Mouse (Mus musculus) kidney, embryonic 15.5 days (tissue): ENCODE measurements at regions not wholly inside any gene's neighbourhood (a gene's known extent, or its start where the extent isn't known, plus 50 kb on each side); places are given as distances from the start of the nearest gene placed in this dataset.

ENCODE experiments used
- ATAC-seq: fragments of 200-750 bp; cut with Nextera tagmentation; replicated peaks from 2 replicates; pipeline ENCODE4 v1.8.0; 2017; ENCODE audit warnings: moderate TSS enrichment; ENCODE audit not compliant: low FRiP score
- H3K27ac ChIP-seq: fragments of 300-500 bp; sonication (generic); 2 replicates; pipeline ENCODE4 v1.5.1; 2015; ENCODE audit warnings: mild to moderate bottlenecking, inconsistent platforms
- H3K27me3 ChIP-seq: fragments of 300-500 bp; sonication (generic); 2 replicates; pipeline ENCODE4 v1.6.1; 2015; ENCODE audit warnings: inconsistent platforms
- H3K36me3 ChIP-seq: fragments of 300-500 bp; sonication (generic); 2 replicates; pipeline ENCODE4 v1.6.1; 2015; ENCODE audit warnings: inconsistent platforms
- H3K4me1 ChIP-seq: fragments of 300-500 bp; sonication (generic); 2 replicates; pipeline ENCODE4 v1.6.1; 2015; ENCODE audit warnings: inconsistent platforms
- H3K4me2 ChIP-seq: fragments of 300-500 bp; sonication (generic); 2 replicates; pipeline ENCODE4 v1.6.1; 2015; ENCODE audit warnings: moderate library complexity, mild to moderate bottlenecking, inconsistent platforms
- H3K4me3 ChIP-seq: fragments of 300-500 bp; sonication (generic); replicated peaks from 2 replicates; pipeline ENCODE4 v1.5.1; 2015; ENCODE audit warnings: mild to moderate bottlenecking, inconsistent platforms
- H3K9ac ChIP-seq: fragments of 300-500 bp; sonication (generic); 2 replicates; pipeline ENCODE4 v1.6.1; 2015; ENCODE audit warnings: mild to moderate bottlenecking, inconsistent platforms
- H3K9me3 ChIP-seq: fragments of 300-500 bp; sonication (generic); replicated peaks from 2 replicates; pipeline ENCODE4 v1.6.1; 2016; ENCODE audit warnings: inconsistent platforms
- WGBS: fragments of 180-500 bp; shearing (Covaris S2); methylation state at CpG from one replicate; pipeline ENCODE4 v1.1.7; 2015; ENCODE audit warnings: mixed read lengths; 5-methylcytosine and 5-hydroxymethylcytosine counted together

GRCm38 (mm10) chr7:116917921-116918670, 413.9 kb downstream of the Nucb2 start:
- no peaks in the 10 kb centered on the region for H3K9me3 ChIP-seq
- no peak overlapping the region for H3K27ac ChIP-seq
- no peak for ATAC-seq
- peaks cover 9% of the 10 kb centered on the region; the same call in 1 of the 2 replicates for H3K4me1 ChIP-seq
- no peaks in the 10 kb centered on the region for H3K36me3 ChIP-seq
- no peak overlapping the region for H3K4me2 ChIP-seq
- no peaks in the 10 kb centered on the region for H3K27me3 ChIP-seq
- no peak overlapping the region for H3K4me3 ChIP-seq
- WGBS: 84% methylated on average over 6 of the region's 6 CpGs
- no peak overlapping the region for H3K9ac ChIP-seq

- Histone ChIP-seq H3K27me3 (no peaks in the 10 kb centered on the region), H3K4me1 (no peaks in the 10 kb centered on the region), H3K4me3 (no peak overlapping the region), H3K27ac (no peak overlapping the region), H3K9ac (no peak overlapping the region), H3K9me3 (no peaks in the 10 kb centered on the region), H3K36me3 (no peaks in the 10 kb centered on the region), H3K4me2 (no peak overlapping the region)
- 87% methylated on average over 2 of the region's 2 CpGs for WGBS
- no peak for ATAC-seq
Observed at GRCm38 (mm10) chr7:116946448-116946847, 434.3 kb upstream of the Xylt1 start.

- no peak overlapping the region for H3K27ac ChIP-seq
- H3K9me3 ChIP-seq: no peaks in the 10 kb centered on the region
- no peaks in the 10 kb centered on the region for H3K27me3 ChIP-seq
- H3K4me3 ChIP-seq: no peak overlapping the region
- H3K9ac ChIP-seq: no peak overlapping the region
- ATAC-seq: no peak
- no peaks in the 10 kb centered on the region for H3K4me1 ChIP-seq
- WGBS: 73% methylated on average over 14 of the region's 14 CpGs
- H3K4me2 ChIP-seq: no peak overlapping the region
- no peaks in the 10 kb centered on the region for H3K36me3 ChIP-seq
Observed at GRCm38 (mm10) chr7:116959196-116959895, 421.4 kb upstream of the Xylt1 start.

GRCm38 (mm10) chr7:116963839-116964238, 416.9 kb upstream of the Xylt1 start:
- Histone ChIP-seq H3K27me3 (no peaks in the 10 kb centered on the region), H3K9ac (no peak overlapping the region), H3K9me3 (no peaks in the 10 kb centered on the region), H3K4me1 (no peaks in the 10 kb centered on the region), H3K36me3 (no peaks in the 10 kb centered on the region), H3K4me3 (no peak overlapping the region), H3K4me2 (no peak overlapping the region), H3K27ac (no peak overlapping the region)
- WGBS: 64% methylated on average over 6 of the region's 6 CpGs
- ATAC-seq: no peak

GRCm38 (mm10) chr7:116991351-116991750, 389.4 kb upstream of the Xylt1 start:
- H3K9me3 ChIP-seq: no peaks in the 10 kb centered on the region
- 60% methylated on average over 2 of the region's 2 CpGs for WGBS
- H3K27me3 ChIP-seq: no peaks in the 10 kb centered on the region
- ATAC-seq: no peak
- no peaks in the 10 kb centered on the region for H3K36me3 ChIP-seq
- no peak overlapping the region for H3K27ac ChIP-seq
- H3K4me3 ChIP-seq: no peak overlapping the region
- H3K9ac ChIP-seq: no peak overlapping the region
- no peaks in the 10 kb centered on the region for H3K4me1 ChIP-seq
- no peak overlapping the region for H3K4me2 ChIP-seq

- no peaks in the 10 kb centered on the region for H3K9me3 ChIP-seq
- H3K4me3 ChIP-seq: no peak overlapping the region
- ATAC-seq: no peak
- no peak overlapping the region for H3K27ac ChIP-seq
- no peak overlapping the region for H3K9ac ChIP-seq
- H3K36me3 ChIP-seq: no peaks in the 10 kb centered on the region
- no peak overlapping the region for H3K4me2 ChIP-seq
- no peaks in the 10 kb centered on the region for H3K27me3 ChIP-seq
- H3K4me1 ChIP-seq: no peaks in the 10 kb centered on the region
Observed at GRCm38 (mm10) chr7:116992166-116992565, 388.6 kb upstream of the Xylt1 start.

GRCm38 (mm10) chr7:116995770-116996169, 385.0 kb upstream of the Xylt1 start:
- Histone ChIP-seq H3K27me3 (no peaks in the 10 kb centered on the region), H3K27ac (no peak overlapping the region), H3K4me3 (no peak overlapping the region), H3K9me3 (no peaks in the 10 kb centered on the region), H3K36me3 (no peaks in the 10 kb centered on the region), H3K4me2 (no peak overlapping the region), H3K9ac (no peak overlapping the region), H3K4me1 (no peaks in the 10 kb centered on the region)
- no peak for ATAC-seq
- 95% methylated on average over 3 of the region's 3 CpGs for WGBS

GRCm38 (mm10) chr7:117003167-117003566, 377.6 kb upstream of the Xylt1 start:
- H3K4me1 ChIP-seq: no peaks in the 10 kb centered on the region
- ATAC-seq: no peak
- H3K27ac ChIP-seq: no peak overlapping the region
- H3K27me3 ChIP-seq: no peaks in the 10 kb centered on the region
- H3K4me3 ChIP-seq: no peak overlapping the region
- H3K9me3 ChIP-seq: no peaks in the 10 kb centered on the region
- no peaks in the 10 kb centered on the region for H3K36me3 ChIP-seq
- no peak overlapping the region for H3K4me2 ChIP-seq
- no peak overlapping the region for H3K9ac ChIP-seq

- no peak overlapping the region for H3K9ac ChIP-seq
- no peaks in the 10 kb centered on the region for H3K4me1 ChIP-seq
- H3K27me3 ChIP-seq: no peaks in the 10 kb centered on the region
- no peak for ATAC-seq
- no peak overlapping the region for H3K27ac ChIP-seq
- WGBS: 81% methylated on average over 1 of the region's 1 CpGs
- no peak overlapping the region for H3K4me2 ChIP-seq
- no peaks in the 10 kb centered on the region for H3K9me3 ChIP-seq
- H3K4me3 ChIP-seq: no peak overlapping the region
- H3K36me3 ChIP-seq: no peaks in the 10 kb centered on the region
Observed at GRCm38 (mm10) chr7:117018349-117018748, 362.4 kb upstream of the Xylt1 start.

- no peak overlapping the region for H3K9ac ChIP-seq
- no peaks in the 10 kb centered on the region for H3K9me3 ChIP-seq
- H3K4me1 ChIP-seq: no peaks in the 10 kb centered on the region
- no peaks in the 10 kb centered on the region for H3K27me3 ChIP-seq
- H3K36me3 ChIP-seq: no peaks in the 10 kb centered on the region
- ATAC-seq: no peak
- no peak overlapping the region for H3K4me3 ChIP-seq
- no peak overlapping the region for H3K4me2 ChIP-seq
- no peak overlapping the region for H3K27ac ChIP-seq
- WGBS: 53% methylated on average over 4 of the region's 4 CpGs
Observed at GRCm38 (mm10) chr7:117021716-117022115, 359.1 kb upstream of the Xylt1 start.

GRCm38 (mm10) chr7:117044926-117045325, 335.9 kb upstream of the Xylt1 start:
- Histone ChIP-seq H3K9me3 (no peaks in the 10 kb centered on the region), H3K27ac (no peak overlapping the region), H3K9ac (no peak overlapping the region), H3K4me2 (no peak overlapping the region), H3K4me3 (no peak overlapping the region), H3K4me1 (no peaks in the 10 kb centered on the region), H3K27me3 (no peaks in the 10 kb centered on the region), H3K36me3 (no peaks in the 10 kb centered on the region)
- 83% methylated on average over 9 of the region's 9 CpGs for WGBS
- no peak for ATAC-seq

- H3K9ac ChIP-seq: no peak overlapping the region
- no peak overlapping the region for H3K4me3 ChIP-seq
- H3K9me3 ChIP-seq: no peaks in the 10 kb centered on the region
- no peaks in the 10 kb centered on the region for H3K27me3 ChIP-seq
- H3K27ac ChIP-seq: no peak overlapping the region
- ATAC-seq: no peak
- H3K4me2 ChIP-seq: no peak overlapping the region
- H3K4me1 ChIP-seq: no peaks in the 10 kb centered on the region
- no peaks in the 10 kb centered on the region for H3K36me3 ChIP-seq
Observed at GRCm38 (mm10) chr7:117049249-117049648, 331.5 kb upstream of the Xylt1 start.

GRCm38 (mm10) chr7:117065771-117066170, 315.0 kb upstream of the Xylt1 start:
- Histone ChIP-seq H3K9me3 (no peaks in the 10 kb centered on the region), H3K27ac (no peak overlapping the region), H3K4me1 (no peaks in the 10 kb centered on the region), H3K4me3 (no peak overlapping the region), H3K36me3 (no peaks in the 10 kb centered on the region), H3K27me3 (no peaks in the 10 kb centered on the region), H3K9ac (no peak overlapping the region), H3K4me2 (no peak overlapping the region)
- 63% methylated on average over 2 of the region's 2 CpGs for WGBS
- ATAC-seq: no peak
